Mouse (Mus musculus): Measurements from ENCODE around the gene Fam168a.

- no peak for TF ChIP-seq CTCF (IDR thresholded peaks at IDR 0.05; ENCODE audit: borderline replicate concordance, extremely low read depth, insufficient read depth, insufficient read length)
- TF ChIP-seq POLR2A (IDR thresholded peaks at IDR 0.05; ENCODE audit: borderline replicate concordance, extremely low read depth, insufficient read depth, insufficient read length, poor library complexity, severe bottlenecking) = no peak
These were observed 56.3 kb downstream of the Fam168a start for GRCm38 (mm10) chr7:100762726-100763125.

All from brain, embryonic 14.5 days (tissue).